Mouse (Mus musculus): ENCODE data around the gene Lim2. TPM values are rescaled to one million over a fixed set of nuclear protein-coding genes. Genes with fewer than 3 reads are reported as not detected.

The Lim2 gene
- polyA plus RNA-seq, 1 experiment from 2014 or later = not detected

- H3K9ac ChIP-seq (ENCODE audit: low read length) = no peak overlapping the region
- H3K4me1 ChIP-seq (ENCODE audit: control insufficient read depth, insufficient read depth, low read length) = peaks cover 12% of the 10 kb centered on the region
- H3K9me3 ChIP-seq (replicated peaks; ENCODE audit: control insufficient read depth, low read length) = no peaks in the 10 kb centered on the region
- no peak overlapping the region for H3K4me2 ChIP-seq (ENCODE audit: low read depth, low read length)
- H3K36me3 ChIP-seq (ENCODE audit: control insufficient read depth, insufficient read depth) = peaks cover 58% of the 10 kb centered on the region
- no peak overlapping the region for H3K27ac ChIP-seq (ENCODE audit: low read length)
- whole genome bisulfite sequencing = 81% methylated on average over 14 of the region's 14 CpGs
- no peaks in the 10 kb centered on the region for H3K27me3 ChIP-seq (ENCODE audit: control insufficient read depth, insufficient read depth, low read length)
- no peak overlapping the region for H3K4me3 ChIP-seq (ENCODE audit: low read length)
- no peak for ATAC-seq (replicated peaks; ENCODE audit: extremely low read depth, insufficient read depth, low FRiP score)
Measured at GRCm38 (mm10) chr7:43453599-43454355, 26.3 kb downstream of the Lim2 start.

- no peak overlapping the region for H3K27ac ChIP-seq (ENCODE audit: low read length)
- H3K27me3 ChIP-seq (ENCODE audit: control insufficient read depth, insufficient read depth, low read length) = no peaks in the 10 kb centered on the region
- no peak overlapping the region for H3K9ac ChIP-seq (ENCODE audit: low read length)
- no peak for ATAC-seq (replicated peaks; ENCODE audit: extremely low read depth, insufficient read depth, low FRiP score)
- peaks cover 58% of the 10 kb centered on the region for H3K36me3 ChIP-seq (ENCODE audit: control insufficient read depth, insufficient read depth)
- H3K4me3 ChIP-seq (ENCODE audit: low read length) = no peak overlapping the region
- no peak overlapping the region for H3K4me2 ChIP-seq (ENCODE audit: low read depth, low read length)
- no peaks in the 10 kb centered on the region for H3K9me3 ChIP-seq (replicated peaks; ENCODE audit: control insufficient read depth, low read length)
- WGBS = 81% methylated on average over 6 of the region's 6 CpGs
- H3K4me1 ChIP-seq (ENCODE audit: control insufficient read depth, insufficient read depth, low read length) = peaks cover 6% of the 10 kb centered on the region
Measured at GRCm38 (mm10) chr7:43454371-43454770, 26.9 kb downstream of the Lim2 start.

GRCm38 (mm10) chr7:43462851-43463250, 35.4 kb downstream of the Lim2 start, which contains the start of gene Vsig10l:
Vsig10l (plus strand) TSS chr7:43463151.
- Histone ChIP-seq H3K4me3 (ENCODE audit: low read length) (no peak within 1 kb of the TSS), H3K9me3 (replicated peaks; ENCODE audit: control insufficient read depth, low read length) (no peaks in the 10 kb centered on the region), H3K36me3 (ENCODE audit: control insufficient read depth, insufficient read depth) (peaks cover 2% of the 10 kb centered on the region; the same call in 1 of the 2 replicates), H3K9ac (ENCODE audit: low read length) (no peak within 1 kb of the TSS), H3K4me2 (ENCODE audit: low read depth, low read length) (no peak within 1 kb of the TSS), H3K27me3 (ENCODE audit: control insufficient read depth, insufficient read depth, low read length) (peaks cover 8% of the 10 kb centered on the region; the same call in 1 of the 2 replicates), H3K4me1 (ENCODE audit: control insufficient read depth, insufficient read depth, low read length) (peaks cover 12% of the 10 kb centered on the region), H3K27ac (ENCODE audit: low read length) (no peak within 1 kb of the TSS)
- 56% methylated on average over 4 of the region's 4 CpGs for WGBS
- ATAC-seq (replicated peaks; ENCODE audit: extremely low read depth, insufficient read depth, low FRiP score) = no peak

GRCm38 (mm10) chr7:43463976-43464375, 36.5 kb downstream of the Lim2 start:
- 78% methylated on average over 7 of the region's 7 CpGs for WGBS
- no peak overlapping the region for H3K9ac ChIP-seq (ENCODE audit: low read length)
- peaks cover 12% of the 10 kb centered on the region for H3K4me1 ChIP-seq (ENCODE audit: control insufficient read depth, insufficient read depth, low read length)
- no peak for ATAC-seq (replicated peaks; ENCODE audit: extremely low read depth, insufficient read depth, low FRiP score)
- peaks cover 8% of the 10 kb centered on the region; the same call in 1 of the 2 replicates for H3K27me3 ChIP-seq (ENCODE audit: control insufficient read depth, insufficient read depth, low read length)
- no peak overlapping the region for H3K4me2 ChIP-seq (ENCODE audit: low read depth, low read length)
- no peak overlapping the region for H3K4me3 ChIP-seq (ENCODE audit: low read length)
- H3K36me3 ChIP-seq (ENCODE audit: control insufficient read depth, insufficient read depth) = peaks cover 4% of the 10 kb centered on the region; the same call in 1 of the 2 replicates
- H3K9me3 ChIP-seq (replicated peaks; ENCODE audit: control insufficient read depth, low read length) = no peaks in the 10 kb centered on the region
- no peak overlapping the region for H3K27ac ChIP-seq (ENCODE audit: low read length)

- Histone ChIP-seq H3K36me3 (ENCODE audit: control insufficient read depth, insufficient read depth) (peaks cover 4% of the 10 kb centered on the region; the same call in 1 of the 2 replicates), H3K4me3 (ENCODE audit: low read length) (peak overlapping the region; percentile 61), H3K9me3 (replicated peaks; ENCODE audit: control insufficient read depth, low read length) (no peaks in the 10 kb centered on the region), H3K4me2 (ENCODE audit: low read depth, low read length) (peak overlapping the region; percentile 72), H3K27me3 (ENCODE audit: control insufficient read depth, insufficient read depth, low read length) (peaks cover 8% of the 10 kb centered on the region; the same call in 1 of the 2 replicates), H3K9ac (ENCODE audit: low read length) (peak overlapping the region; percentile 68), H3K27ac (ENCODE audit: low read length) (no peak overlapping the region), H3K4me1 (ENCODE audit: control insufficient read depth, insufficient read depth, low read length) (peaks cover 10% of the 10 kb centered on the region)
- 8% methylated on average over 35 of the region's 35 CpGs for WGBS
- ATAC-seq (replicated peaks; ENCODE audit: extremely low read depth, insufficient read depth, low FRiP score) = no peak; the same call in 1 of the 2 replicates
Measured at GRCm38 (mm10) chr7:43464864-43465343, 37.4 kb downstream of the Lim2 start.

GRCm38 (mm10) chr7:43465344-43466098, 38.1 kb downstream of the Lim2 start:
- Histone ChIP-seq H3K9ac (ENCODE audit: low read length) (peak overlapping the region; percentile 68), H3K27me3 (ENCODE audit: control insufficient read depth, insufficient read depth, low read length) (peaks cover 8% of the 10 kb centered on the region; the same call in 1 of the 2 replicates), H3K4me1 (ENCODE audit: control insufficient read depth, insufficient read depth, low read length) (peaks cover 7% of the 10 kb centered on the region), H3K9me3 (replicated peaks; ENCODE audit: control insufficient read depth, low read length) (no peaks in the 10 kb centered on the region), H3K27ac (ENCODE audit: low read length) (0 out of 2 replicates have a peak overlapping the region, but pooled peaks have one; percentile 12), H3K4me3 (ENCODE audit: low read length) (peak overlapping the region; percentile 61), H3K36me3 (ENCODE audit: control insufficient read depth, insufficient read depth) (peaks cover 4% of the 10 kb centered on the region; the same call in 1 of the 2 replicates), H3K4me2 (ENCODE audit: low read depth, low read length) (peak overlapping the region; percentile 72)
- ATAC-seq (replicated peaks; ENCODE audit: extremely low read depth, insufficient read depth, low FRiP score) = peak; percentile 87
- WGBS = under 1% methylated on average over 33 of the region's 33 CpGs

GRCm38 (mm10) chr7:43466099-43466694, 38.7 kb downstream of the Lim2 start:
- peak overlapping the region; percentile 72 for H3K4me2 ChIP-seq (ENCODE audit: low read depth, low read length)
- peak overlapping the region; percentile 61 for H3K4me3 ChIP-seq (ENCODE audit: low read length)
- no peak overlapping the region for H3K27ac ChIP-seq (ENCODE audit: low read length)
- ATAC-seq (replicated peaks; ENCODE audit: extremely low read depth, insufficient read depth, low FRiP score) = peak; percentile 68
- peaks cover 8% of the 10 kb centered on the region; the same call in 1 of the 2 replicates for H3K27me3 ChIP-seq (ENCODE audit: control insufficient read depth, insufficient read depth, low read length)
- peaks cover 4% of the 10 kb centered on the region; the same call in 1 of the 2 replicates for H3K36me3 ChIP-seq (ENCODE audit: control insufficient read depth, insufficient read depth)
- no peaks in the 10 kb centered on the region for H3K9me3 ChIP-seq (replicated peaks; ENCODE audit: control insufficient read depth, low read length)
- peak overlapping the region; percentile 51 for H3K9ac ChIP-seq (ENCODE audit: low read length)
- WGBS = under 1% methylated on average over 32 of the region's 33 CpGs
- H3K4me1 ChIP-seq (ENCODE audit: control insufficient read depth, insufficient read depth, low read length) = peaks cover 7% of the 10 kb centered on the region

- H3K4me1 ChIP-seq (ENCODE audit: control insufficient read depth, insufficient read depth, low read length) = no peaks in the 10 kb centered on the region
- no peak overlapping the region for H3K4me3 ChIP-seq (ENCODE audit: low read length)
- no peak overlapping the region for H3K4me2 ChIP-seq (ENCODE audit: low read depth, low read length)
- H3K36me3 ChIP-seq (ENCODE audit: control insufficient read depth, insufficient read depth) = peaks cover 4% of the 10 kb centered on the region; the same call in 1 of the 2 replicates
- no peaks in the 10 kb centered on the region for H3K9me3 ChIP-seq (replicated peaks; ENCODE audit: control insufficient read depth, low read length)
- H3K9ac ChIP-seq (ENCODE audit: low read length) = no peak overlapping the region
- WGBS = 36% methylated on average over 8 of the region's 8 CpGs
- no peak overlapping the region for H3K27ac ChIP-seq (ENCODE audit: low read length)
- no peak for ATAC-seq (replicated peaks; ENCODE audit: extremely low read depth, insufficient read depth, low FRiP score)
- peaks cover 13% of the 10 kb centered on the region for H3K27me3 ChIP-seq (ENCODE audit: control insufficient read depth, insufficient read depth, low read length)
Measured at GRCm38 (mm10) chr7:43470373-43470772, 42.9 kb downstream of the Lim2 start.
